Mouse (Mus musculus) gastrocnemius, postnatal 4 days (tissue): ENCODE measurements around the gene Ufc1. TPM values are rescaled to one million over a fixed set of nuclear protein-coding genes. Genes with fewer than 3 reads are reported as not detected.
"Not testable (repeated sequence)": the region's sequence is repeated elsewhere in the genome, so short reads cannot be mapped to it uniquely, and the experiment has no call there.

Experiments used
- DNase-seq, 2 experiments: peaks; one replicate each; pipeline ENCODE4 v3.0.0; 2021 to 2022; ENCODE audit warnings: low spot score in 2 of 2, mixed read lengths in 2 of 2
- total RNA-seq, 2 experiments: library from RNA; stranded (reverse); gene quantifications; 2 replicates each; pipeline ENCODE4 v1.2.3; 2021

Ufc1 gene
- total RNA-seq, 2 experiments from 2014 or later = 88.1 to 89.8 TPM

DNA sequence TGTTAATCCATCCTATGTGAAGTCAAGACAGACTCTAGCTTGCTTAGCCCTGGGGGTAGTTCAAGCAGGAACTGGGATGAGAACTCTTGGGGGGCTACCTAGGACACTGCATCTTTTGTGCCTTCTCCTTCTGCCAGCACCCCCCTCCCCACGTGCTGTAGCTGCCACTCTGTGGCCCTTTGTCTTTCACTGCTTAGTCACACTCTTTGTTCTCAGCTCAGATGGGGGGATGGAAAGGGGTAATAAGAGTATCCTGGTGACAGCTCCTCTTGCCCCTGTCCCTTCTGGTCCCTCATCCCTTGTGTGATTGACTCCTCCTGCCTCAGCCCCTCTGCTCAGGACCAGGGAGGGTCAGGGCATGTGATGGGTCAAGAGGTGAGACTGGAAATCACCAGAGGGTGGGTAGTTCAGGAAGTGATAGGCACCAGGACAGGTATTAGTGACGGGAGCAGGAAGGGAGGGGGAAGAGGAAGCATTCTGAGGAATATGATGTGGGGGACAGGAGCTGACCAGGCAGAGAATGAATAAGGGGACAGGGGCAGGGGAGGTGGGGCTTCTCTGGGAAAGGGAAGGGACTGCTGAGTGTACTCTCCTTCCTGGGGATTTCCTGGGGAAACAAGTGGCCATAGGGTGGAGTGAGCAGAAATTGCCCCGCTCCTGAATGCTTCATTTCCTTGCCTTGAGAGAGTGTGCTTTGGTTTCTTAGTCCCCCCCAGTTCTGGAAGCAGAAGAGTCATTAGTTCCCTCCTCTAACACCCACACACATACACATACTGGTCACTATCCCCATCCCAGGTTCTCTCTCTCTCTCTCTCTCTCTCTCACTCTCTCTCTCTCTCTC is 46.2 kb downstream of the Ufc1 start:
- no peak for DNase-seq

DNA sequence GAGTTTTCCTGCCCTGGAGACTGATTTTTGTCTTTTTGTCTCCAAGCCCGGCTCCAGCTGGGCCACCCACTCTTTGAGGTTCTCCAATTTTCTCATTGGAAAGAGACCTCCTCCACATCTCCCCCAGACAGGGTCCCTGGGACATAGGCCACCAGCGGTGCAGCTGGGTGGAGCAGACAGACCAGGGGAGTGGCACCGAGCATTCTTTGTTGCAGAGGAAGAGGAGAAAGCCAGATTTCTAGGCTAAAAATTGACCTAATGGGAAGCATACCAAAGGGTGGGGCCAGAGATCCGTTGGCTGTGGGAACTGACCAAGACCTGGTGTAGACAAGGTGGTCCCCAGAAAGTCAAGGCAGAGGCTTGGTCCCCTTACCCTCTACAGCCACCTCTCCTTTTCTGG is 46.9 kb downstream of the Ufc1 start:
- no peak for DNase-seq

DNA sequence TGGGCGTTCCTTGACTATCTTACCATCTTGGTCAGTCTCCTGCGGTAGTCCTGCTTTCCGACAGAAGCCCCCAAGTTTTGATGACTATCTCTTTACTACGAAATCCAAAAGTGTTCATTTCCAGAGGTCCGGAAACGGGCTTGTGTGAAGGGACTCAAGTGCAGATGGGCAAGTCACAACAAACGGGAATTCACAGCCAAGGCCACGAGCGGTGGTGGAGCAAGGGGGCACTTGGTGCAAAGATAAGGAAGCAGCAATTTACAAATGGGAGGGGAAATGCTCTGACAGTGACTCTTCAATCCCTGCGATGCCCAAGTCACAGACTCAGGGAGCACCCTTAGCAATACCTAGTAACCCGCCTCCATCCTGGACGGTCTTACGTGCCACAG is 47.4 kb downstream of the Ufc1 start:
- DNase-seq = no peak

DNA sequence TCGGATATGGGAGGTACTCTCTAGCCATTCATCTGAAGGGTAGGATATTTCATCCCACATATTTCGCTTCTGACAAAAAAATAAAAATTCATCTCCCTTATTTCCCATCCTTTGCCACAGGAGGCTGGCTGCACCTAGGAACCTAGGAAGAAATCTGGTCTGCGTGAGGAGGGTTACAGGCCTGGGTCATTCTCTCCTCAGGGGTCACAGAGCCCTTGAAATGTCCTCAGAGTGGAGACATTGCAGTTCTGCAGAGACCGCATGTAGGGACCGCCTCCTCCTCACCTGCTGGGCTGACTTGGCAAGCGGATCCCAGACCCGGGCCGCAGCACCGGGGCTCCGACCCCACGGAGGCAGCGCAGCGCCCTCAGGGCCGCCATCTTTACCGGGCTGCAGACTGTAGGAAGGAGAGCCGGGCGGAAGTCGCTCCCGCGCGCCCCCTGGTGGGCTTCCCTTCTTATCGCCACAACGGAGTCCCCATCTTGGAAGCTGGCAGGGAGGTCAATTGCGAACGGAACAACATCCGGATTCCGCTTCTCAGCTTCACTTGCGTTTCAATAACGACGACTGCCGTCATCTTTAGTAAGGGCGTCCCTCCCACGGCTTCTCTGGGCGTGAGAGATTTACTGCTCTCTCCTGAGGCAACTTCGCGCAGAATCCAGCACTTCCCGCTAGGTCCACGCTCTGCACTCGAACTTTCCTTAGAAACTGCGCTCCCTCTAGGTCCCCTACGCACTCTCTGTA is 47.9 kb downstream of the Ufc1 start:
- peak; percentile 97 to 98 for DNase-seq

DNA sequence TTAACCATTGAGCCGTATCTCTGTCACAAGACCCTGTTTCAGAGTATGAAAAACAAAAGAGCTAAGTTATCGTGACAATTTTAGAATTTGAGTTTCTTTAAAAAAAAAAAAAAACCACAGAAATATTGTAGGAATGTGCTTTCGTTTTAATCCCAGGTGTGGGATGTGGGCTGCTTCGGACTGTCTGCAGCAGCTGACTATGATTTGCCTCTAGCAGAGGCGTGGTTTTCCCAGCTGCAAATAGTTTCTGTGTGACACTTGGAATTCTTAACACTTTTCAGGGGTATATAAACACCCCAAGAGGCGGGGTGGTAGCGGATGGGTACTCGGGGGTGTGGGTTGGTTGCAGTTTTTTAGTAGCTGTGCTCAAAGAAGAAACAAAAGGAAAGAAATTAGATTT is 49.5 kb downstream of the Ufc1 start:
- no peak for DNase-seq

DNA sequence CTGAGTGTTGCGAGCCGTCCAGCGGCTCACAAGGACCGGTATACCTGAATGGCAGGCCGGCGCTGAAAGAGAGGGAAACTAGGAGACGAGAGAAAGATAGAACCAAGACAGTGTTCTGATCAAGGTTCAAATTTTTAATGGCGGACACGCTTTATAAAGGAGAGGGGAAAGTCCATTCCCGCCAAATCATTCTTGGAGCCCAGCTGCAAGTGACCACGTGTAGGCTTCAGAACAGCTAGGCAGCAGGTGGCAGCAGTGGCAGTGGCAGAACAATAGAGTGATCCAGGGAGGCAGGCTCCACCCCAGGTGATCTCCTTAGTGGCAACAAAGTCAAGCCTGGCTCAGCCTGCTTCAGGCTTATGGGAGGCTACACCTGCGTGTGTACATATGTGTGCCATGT is 52.9 kb downstream of the Ufc1 start:
- not testable (repeated sequence) for DNase-seq

DNA sequence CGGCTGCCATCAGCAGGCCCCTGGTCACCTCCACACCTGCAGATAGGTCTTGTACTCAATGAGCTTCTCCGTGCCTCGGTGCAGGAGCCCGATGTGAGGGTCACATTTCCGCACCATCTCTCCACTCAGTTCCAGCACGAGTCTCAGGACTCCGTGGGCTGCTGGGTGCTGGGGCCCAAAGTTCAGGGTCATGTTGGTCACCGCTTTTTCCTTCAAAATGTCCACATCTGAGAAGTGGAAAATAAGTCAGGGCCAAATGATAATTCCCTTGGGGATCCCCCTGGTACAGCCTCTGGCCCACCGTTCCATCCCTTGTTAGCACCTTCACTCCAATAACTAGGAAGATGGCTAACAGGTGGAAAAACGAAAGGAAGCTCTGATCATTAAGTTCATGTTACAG is 53.9 kb downstream of the Ufc1 start:
- DNase-seq = no peak

DNA sequence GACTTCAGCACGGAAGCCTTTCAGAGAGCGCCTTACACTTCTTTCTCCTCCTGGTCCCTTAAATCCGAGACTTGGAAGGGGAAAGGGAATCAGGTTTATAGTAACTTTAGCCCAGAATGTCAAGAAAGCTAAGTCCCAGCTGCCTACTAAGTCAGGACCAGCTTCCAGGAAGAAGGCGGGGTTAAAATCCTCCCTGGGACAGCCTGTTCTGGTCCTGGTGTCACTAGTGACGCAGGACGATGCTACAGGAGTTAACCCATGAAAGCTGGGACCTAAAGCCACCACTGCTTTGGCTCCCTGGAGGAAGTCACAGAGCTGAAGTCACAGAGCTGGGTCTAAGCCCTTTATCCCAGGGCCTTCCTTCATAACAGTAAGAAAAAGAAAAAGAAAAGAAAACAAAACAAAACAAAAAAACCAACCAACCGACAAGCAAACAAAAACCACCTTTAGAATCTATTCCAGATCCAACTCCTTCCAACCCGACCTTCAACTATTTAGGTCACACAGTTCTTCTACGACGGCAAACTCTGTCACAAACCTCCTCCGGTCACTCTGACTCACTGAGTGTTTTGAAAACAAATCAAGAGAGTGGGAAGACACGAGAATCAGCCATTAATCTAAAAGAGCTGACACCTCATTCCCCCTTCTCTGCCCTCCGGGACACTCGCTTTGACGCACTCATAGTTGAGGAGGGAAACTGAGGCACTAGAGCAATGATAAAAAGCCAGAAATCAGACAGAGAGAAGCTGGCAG is 54.7 kb downstream of the Ufc1 start:
- DNase-seq = no peak

Other genes with a start within 250 kb of the Ufc1 start
- 10 to 100 TPM; 15.7 to 16.8 TPM for gene Fcgr3, start 230.1 kb downstream of the Ufc1 start, total RNA-seq
- 1 to 10 TPM in 1 of 2 experiments, not detected in 1; 1.2 TPM for gene Cfap126, start 181.1 kb downstream of the Ufc1 start, total RNA-seq
- gene Sdhc, start 144.4 kb downstream of the Ufc1 start, total RNA-seq = 100 to 1,000 TPM; 458 to 496 TPM
- 100 to 1,000 TPM; 476 to 539 TPM for gene Mpz, start 144.3 kb downstream of the Ufc1 start, total RNA-seq
- gene Pcp4l1, start 98.8 kb downstream of the Ufc1 start, total RNA-seq = 10 to 100 TPM in 1 of 2 experiments, 1 to 10 TPM in 1; 7.5 to 11.7 TPM
- under 1 TPM in 1 of 2 experiments, not detected in 1; 0.29 TPM for gene Nr1i3, start 81.1 kb downstream of the Ufc1 start, total RNA-seq
- gene Tomm40l, start 72.5 kb downstream of the Ufc1 start, total RNA-seq = 10 to 100 TPM; 33.4 to 39.7 TPM
- gene Apoa2, start 70.0 kb downstream of the Ufc1 start, total RNA-seq = 10 to 100 TPM in 1 of 2 experiments, 1 to 10 TPM in 1; 2.1 to 13.8 TPM
- 10 to 100 TPM; 18.7 to 28.7 TPM for gene Fcer1g, start 60.7 kb downstream of the Ufc1 start, total RNA-seq
- gene Adamts4, start 44.6 kb downstream of the Ufc1 start, total RNA-seq = 10 to 100 TPM; 12.1 to 12.5 TPM
- 100 to 1,000 TPM; 471 to 503 TPM for gene Ndufs2, start 43.6 kb downstream of the Ufc1 start, total RNA-seq
- gene B4galt3, start 24.7 kb downstream of the Ufc1 start, total RNA-seq = 10 to 100 TPM; 18.5 to 19.5 TPM
- gene Ppox, start 13.8 kb downstream of the Ufc1 start, total RNA-seq = 10 to 100 TPM; 22.6 to 25.8 TPM
- gene Usp21, start 7.0 kb downstream of the Ufc1 start, total RNA-seq = 10 to 100 TPM; 22.2 to 22.3 TPM
- gene Dedd, start 34.1 kb upstream of the Ufc1 start, total RNA-seq = 10 to 100 TPM; 33.5 to 33.6 TPM
- 10 to 100 TPM; 22.4 to 24.9 TPM for gene Nit1, start 50.6 kb upstream of the Ufc1 start, total RNA-seq
- 100 to 1,000 TPM in 1 of 2 experiments, 10 to 100 TPM in 1; 97.9 to 112 TPM for gene Pfdn2, start 50.6 kb upstream of the Ufc1 start, total RNA-seq
- gene Klhdc9, start 65.8 kb upstream of the Ufc1 start, total RNA-seq = under 1 TPM; 0.74 to 0.83 TPM
- under 1 TPM; 0.21 to 0.25 TPM for gene Nectin4, start 75.1 kb upstream of the Ufc1 start, total RNA-seq
- 1 to 10 TPM; 3.3 to 3.5 TPM for gene Arhgap30, start 93.9 kb upstream of the Ufc1 start, total RNA-seq
- 10 to 100 TPM; 43.9 to 48.4 TPM for gene Usf1, start 116.3 kb upstream of the Ufc1 start, total RNA-seq
- 1 to 10 TPM; 1.1 to 1.3 TPM for gene Tstd1, start 123.8 kb upstream of the Ufc1 start, total RNA-seq
- 10 to 100 TPM; 15.0 to 16.4 TPM for gene F11r, start 142.5 kb upstream of the Ufc1 start, total RNA-seq
- gene Alyref2, start 208.5 kb upstream of the Ufc1 start, total RNA-seq = 1 to 10 TPM; 3.7 to 4.2 TPM
- gene Itln1, start 240.3 kb upstream of the Ufc1 start, total RNA-seq = not detected